In the genomic region with DNA sequence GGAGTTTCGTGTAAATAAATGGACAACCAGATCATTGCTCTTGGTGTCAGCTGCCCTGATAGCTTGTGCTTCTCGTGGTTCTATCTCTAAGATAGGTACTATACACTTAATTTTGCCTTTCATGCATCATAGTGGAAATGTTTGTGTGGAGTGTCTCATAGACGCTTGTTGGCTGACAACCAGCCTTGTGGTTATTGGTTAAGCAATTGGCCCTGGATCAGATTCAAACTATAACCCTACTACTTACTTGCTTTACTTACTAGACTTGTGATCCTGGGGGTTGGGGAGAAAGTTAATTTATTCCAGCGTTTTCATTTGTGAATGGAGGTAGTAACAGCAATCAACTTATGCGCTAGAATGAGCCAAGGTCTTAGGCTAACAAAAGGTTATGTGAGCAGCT, we compare ENCODE assay signal across 18 mouse cellular contexts.
"Had no signal": no experiment of that assay in that cellular context is flagged by ENCODE, and none has a peak within 500 bp of the region (broad histone marks: within the 10 kb centered on the region; RNA-seq: fewer than 3 reads in every experiment).

No protein-coding gene starts in this region.

- H3K4me3 ChIP-seq: kidney, embryonic 15.5 days; limb, embryonic 12.5 days; limb, embryonic 15.5 days; midbrain, embryonic 12.5 days; midbrain, embryonic 15.5 days; stomach, embryonic 15.5 days had no signal

- H3K27me3 ChIP-seq: kidney, embryonic 15.5 days; limb, embryonic 12.5 days; limb, embryonic 15.5 days; midbrain, embryonic 12.5 days; midbrain, embryonic 15.5 days; stomach, embryonic 15.5 days had no signal

- H3K27ac ChIP-seq: kidney, embryonic 15.5 days; limb, embryonic 12.5 days; limb, embryonic 15.5 days; liver, embryonic 14.5 days; macrophage; midbrain, embryonic 12.5 days; midbrain, embryonic 15.5 days; stomach, embryonic 15.5 days had no signal

- H3K4me1 ChIP-seq: midbrain, embryonic 12.5 days; midbrain, embryonic 15.5 days; stomach, embryonic 15.5 days had no signal

- H3K36me3 ChIP-seq: kidney, embryonic 15.5 days; limb, embryonic 12.5 days; limb, embryonic 15.5 days; midbrain, embryonic 12.5 days; midbrain, embryonic 15.5 days; stomach, embryonic 15.5 days had no signal

- DNase-seq: kidney, adult 11 months; kidney, postnatal 10 days; kidney, postnatal 4 days; left cerebral cortex, postnatal 4 days; liver, postnatal 0 days; lung, embryonic 14.5 days; retina, postnatal 1 day; right cerebral cortex, postnatal 25 days; spleen, adult 18-20 months; thymus, postnatal 25 days had no signal
